Mouse (Mus musculus) embryo, embryonic 10.5 days (tissue): ENCODE data around the gene BC107364.
"Not testable (repeated sequence)": the region's sequence is repeated elsewhere in the genome, so short reads cannot be mapped to it uniquely, and the experiment has no call there.

Experiments
- DNase-seq: peaks from one replicate; pipeline ENCODE4 v3.0.0-alpha.2; 2015; ENCODE audit warnings: low spot score

The BC107364 gene

GRCm38 (mm10) chr3:96414126-96414950 is 37.8 kb downstream of the BC107364 start:
- DNase-seq: peak; percentile 95

GRCm38 (mm10) chr3:96413581-96414125 is 38.5 kb downstream of the BC107364 start:
- DNase-seq: no peak

GRCm38 (mm10) chr3:96411821-96412220 is 40.3 kb downstream of the BC107364 start:
- DNase-seq: no peak

GRCm38 (mm10) chr3:96410966-96411365 is 41.1 kb downstream of the BC107364 start:
- DNase-seq: no peak

- peak; percentile 75 for DNase-seq
These were observed 42.3 kb downstream of the BC107364 start for GRCm38 (mm10) chr3:96409701-96410246.

GRCm38 (mm10) chr3:96408111-96408510 is 44.0 kb downstream of the BC107364 start:
- not testable (repeated sequence) for DNase-seq

- no peak for DNase-seq
These were observed 46.3 kb downstream of the BC107364 start for GRCm38 (mm10) chr3:96405541-96406503.

GRCm38 (mm10) chr3:96405004-96405403 is 47.1 kb downstream of the BC107364 start:
- no peak for DNase-seq

GRCm38 (mm10) chr3:96404450-96404849 is 47.7 kb downstream of the BC107364 start:
- DNase-seq: peak; percentile 48

GRCm38 (mm10) chr3:96403016-96403415 is 49.1 kb downstream of the BC107364 start:
- peak; percentile 69 for DNase-seq

GRCm38 (mm10) chr3:96401832-96402501 is 50.1 kb downstream of the BC107364 start:
- peak; percentile 92 for DNase-seq

GRCm38 (mm10) chr3:96401474-96401831 is 50.7 kb downstream of the BC107364 start:
- DNase-seq: peak; percentile 73

- DNase-seq: peak; percentile 88
These were observed 53.2 kb downstream of the BC107364 start for GRCm38 (mm10) chr3:96398911-96399310.

GRCm38 (mm10) chr3:96396857-96397256 is 55.2 kb downstream of the BC107364 start:
- no peak for DNase-seq

- DNase-seq: not testable (repeated sequence)
These were observed 64.9 kb downstream of the BC107364 start for GRCm38 (mm10) chr3:96387202-96387601.
